Mouse (Mus musculus) liver, postnatal 0 days (tissue): ENCODE data around the gene Ubr3.

Experiments used
- CTCF ChIP-seq: sonication (generic); IDR thresholded peaks from 2 replicates; pipeline ENCODE4 v1.5.1; 2016; ENCODE audit warnings: antibody characterized with exemption, low read depth
- EP300 ChIP-seq: IDR thresholded peaks from 2 replicates; pipeline ENCODE4 v1.6.1; 2016; ENCODE audit warnings: antibody characterized with exemption, low read depth, mild to moderate bottlenecking

- TF ChIP-seq EP300 (no peak), CTCF (no peak)
Measured at GRCm38 (mm10) chr2:70065116-70065515, 168.1 kb downstream of the Ubr3 start.
